Mouse (Mus musculus): ENCODE data around the gene B4galnt2. TPM values are rescaled to one million over a fixed set of nuclear protein-coding genes. Genes with fewer than 3 reads are reported as not detected.
"Not testable (repeated sequence)": the region's sequence is repeated elsewhere in the genome, so short reads cannot be mapped to it uniquely, and the experiment has no call there.

The B4galnt2 gene
- polyA plus RNA-seq, 1 experiment from 2014 or later, result 0.16 TPM

DNA sequence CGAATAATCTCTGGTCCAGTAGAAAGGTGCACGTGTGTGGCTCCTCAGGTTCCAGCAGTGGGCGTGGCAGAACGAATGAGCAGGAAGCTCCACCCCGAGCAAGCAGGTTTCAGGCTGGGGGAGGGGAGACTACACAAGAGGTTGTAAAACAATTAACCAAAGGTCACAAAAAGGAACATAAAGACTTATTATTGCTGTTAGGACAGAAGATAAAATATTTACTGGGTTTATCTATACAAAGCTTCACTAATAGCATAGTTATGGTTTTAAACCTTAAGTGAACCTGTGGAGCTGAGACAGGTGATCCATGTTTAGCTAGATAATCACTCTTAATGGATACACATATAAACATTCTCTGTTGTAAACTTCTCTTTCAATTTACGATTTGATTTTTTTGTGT lies 8.8 kb upstream of the B4galnt2 start:
- WGBS, result under 1% methylated on average over 4 of the region's 6 CpGs
- peaks cover 47% of the 10 kb centered on the region for H3K27me3 ChIP-seq (replicated peaks; ENCODE audit: low read depth, poor library complexity, severe bottlenecking)

DNA sequence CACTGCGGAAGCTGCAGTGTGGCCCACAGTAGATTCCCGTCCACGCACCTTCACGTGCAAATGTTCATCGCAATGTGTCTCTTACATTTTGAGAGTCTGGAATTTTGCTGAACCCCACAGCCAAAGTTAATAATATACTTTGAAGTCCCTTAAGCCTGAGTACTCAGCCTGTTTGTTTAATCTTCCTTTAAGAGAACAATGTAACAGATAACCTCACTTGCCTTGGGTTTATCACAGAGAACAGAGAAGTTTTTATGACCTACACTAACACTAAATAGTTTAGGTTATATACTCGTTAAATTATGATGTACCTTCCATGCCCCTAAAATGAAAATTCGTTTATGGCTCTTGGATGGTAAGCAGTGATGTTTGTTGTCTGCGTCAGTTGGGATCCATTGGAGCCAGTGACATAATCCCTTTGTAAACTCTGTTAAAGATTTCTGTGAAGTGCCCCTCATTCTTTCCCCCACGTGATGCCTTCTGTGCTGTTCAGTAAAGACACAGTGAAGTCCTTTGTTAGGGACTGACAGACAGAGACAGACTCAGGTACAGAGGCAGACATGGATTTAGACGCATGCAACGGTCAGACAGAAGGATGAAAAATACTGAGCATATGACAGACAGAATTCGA lies 7.4 kb upstream of the B4galnt2 start:
- H3K27me3 ChIP-seq (replicated peaks; ENCODE audit: low read depth, poor library complexity, severe bottlenecking), result peaks cover 61% of the 10 kb centered on the region
- WGBS, result 65% methylated on average over 12 of the region's 12 CpGs
- no peak for DNase-seq (ENCODE audit: low spot score)
- H3K4me1 ChIP-seq, result peaks cover 4% of the 10 kb centered on the region
- H3K9me3 ChIP-seq, result 0 out of 2 replicates have a peak, but pooled peaks cover 8% of the 10 kb centered on the region
- no peak overlapping the region for H3K4me3 ChIP-seq
- H3K27ac ChIP-seq (replicated peaks), result no peak overlapping the region
- no peaks in the 10 kb centered on the region for H3K36me3 ChIP-seq (replicated peaks)

More for the DNA sequence above, 8.8 kb upstream of the B4galnt2 start:
- H3K4me1 ChIP-seq; DNase-seq (ENCODE audit: low spot score); H3K36me3 ChIP-seq (replicated peaks); H3K4me3 ChIP-seq; H3K27ac ChIP-seq (replicated peaks): not testable (repeated sequence)
- H3K9me3 ChIP-seq, result peaks cover 15% of the 10 kb centered on the region; the same call in 1 of the 2 replicates

DNA sequence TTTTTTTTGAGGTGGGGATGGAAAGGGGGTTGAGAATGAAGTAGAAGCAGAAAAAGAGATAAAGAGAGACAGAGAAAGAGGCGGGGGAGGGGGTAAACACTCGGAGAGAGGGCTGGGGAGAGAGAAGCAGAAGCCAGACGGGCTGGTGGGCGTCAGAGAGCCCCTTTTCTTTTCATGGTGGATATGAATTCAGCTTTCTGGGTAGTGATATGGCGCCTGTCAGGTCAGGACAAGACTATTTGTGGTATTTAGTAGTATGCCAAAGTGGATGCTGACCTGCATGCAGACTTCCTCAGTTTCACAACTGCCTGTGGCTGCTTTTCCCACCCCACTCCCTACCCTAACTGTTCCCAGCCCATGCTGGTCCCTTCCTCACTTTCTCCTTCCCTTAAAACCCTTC lies 1.7 kb upstream of the B4galnt2 start:
- peak; percentile 17 for DNase-seq (ENCODE audit: low spot score)
- no peak overlapping the region for H3K4me3 ChIP-seq
- no peaks in the 10 kb centered on the region for H3K36me3 ChIP-seq (replicated peaks)
- peaks cover 90% of the 10 kb centered on the region for H3K27me3 ChIP-seq (replicated peaks; ENCODE audit: low read depth, poor library complexity, severe bottlenecking)
- H3K9me3 ChIP-seq, result no peaks in the 10 kb centered on the region
- no peak overlapping the region for H3K27ac ChIP-seq (replicated peaks)
- H3K4me1 ChIP-seq, result peaks cover 18% of the 10 kb centered on the region
- WGBS, result 3% methylated on average over 5 of the region's 5 CpGs

DNA sequence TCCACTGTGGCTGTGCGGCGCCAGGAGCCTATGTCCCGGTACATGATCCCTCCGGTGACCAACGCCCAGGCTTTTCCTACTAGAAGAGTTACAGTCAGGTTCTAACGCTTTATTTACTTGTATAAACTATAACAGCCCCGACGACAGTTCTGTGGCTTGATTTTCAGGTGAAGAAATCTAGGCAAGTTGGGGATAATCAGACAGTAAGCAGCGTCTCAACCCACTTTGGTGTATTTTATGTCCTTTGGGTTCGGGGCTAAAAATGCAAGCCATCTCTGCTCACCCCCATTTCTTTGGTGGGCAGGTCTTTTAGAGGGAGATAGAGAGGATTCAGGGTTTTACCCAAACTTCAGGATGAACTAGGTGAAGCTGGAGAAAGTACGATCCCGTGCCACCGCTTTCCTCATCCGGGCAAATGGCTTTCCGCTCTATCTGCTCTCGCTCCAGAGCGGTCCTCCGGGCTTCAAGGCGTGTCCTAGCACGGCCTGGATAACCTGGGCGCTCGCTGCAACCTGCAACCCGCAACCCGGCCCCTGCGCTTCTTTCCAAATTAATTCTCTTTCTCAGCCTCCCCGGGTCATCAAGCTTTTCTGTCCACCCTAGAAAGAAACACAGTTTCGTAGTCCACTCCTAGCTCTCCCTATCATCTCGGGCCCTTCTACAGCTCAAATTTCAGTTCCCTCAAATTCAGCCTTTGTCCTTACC lies 467 bp upstream of the B4galnt2 start:
- Histone ChIP-seq H3K36me3 (replicated peaks) (no peaks in the 10 kb centered on the region), H3K27me3 (replicated peaks; ENCODE audit: low read depth, poor library complexity, severe bottlenecking) (peaks cover 89% of the 10 kb centered on the region), H3K27ac (replicated peaks) (no peak overlapping the region), H3K9me3 (no peaks in the 10 kb centered on the region), H3K4me3 (peak overlapping the region; percentile 45), H3K4me1 (peaks cover 18% of the 10 kb centered on the region)
- 1% methylated on average over 28 of the region's 28 CpGs for whole genome bisulfite sequencing
- peak; percentile 60 for DNase-seq (ENCODE audit: low spot score)

DNA sequence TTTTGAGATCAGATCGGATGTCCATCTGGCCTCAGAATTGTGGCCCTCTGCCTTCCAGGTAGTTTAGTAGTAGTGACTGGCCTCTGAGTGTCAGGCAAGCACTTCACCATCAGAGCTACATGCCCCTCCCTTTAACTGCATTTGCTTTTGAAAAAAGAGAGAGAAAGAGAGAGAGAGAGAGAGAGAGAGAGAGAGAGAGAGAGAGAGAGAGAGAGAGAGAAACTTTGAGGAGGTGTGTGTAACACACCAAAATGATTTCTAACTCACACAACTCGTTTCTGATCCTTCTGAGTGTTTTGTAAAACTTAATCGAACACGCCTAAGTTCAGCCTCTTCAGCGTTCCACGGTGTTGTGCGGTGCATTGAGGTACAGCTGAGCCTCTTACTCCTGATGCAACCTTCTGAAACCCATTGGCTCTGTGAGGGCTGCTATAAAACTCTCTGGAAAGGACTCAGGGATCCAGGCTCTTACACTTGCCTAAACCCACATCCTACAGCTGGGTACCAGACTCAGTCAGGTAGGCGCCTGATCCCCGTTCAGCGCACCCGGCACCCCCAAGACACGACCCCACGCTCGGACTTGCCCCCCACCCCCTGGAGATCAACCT lies 628 bp downstream of the B4galnt2 start:
- no peak for DNase-seq (ENCODE audit: low spot score)
- Histone ChIP-seq H3K27ac (replicated peaks) (no peak overlapping the region), H3K4me1 (peaks cover 18% of the 10 kb centered on the region), H3K4me3 (peak overlapping the region; percentile 45), H3K9me3 (no peaks in the 10 kb centered on the region), H3K27me3 (replicated peaks; ENCODE audit: low read depth, poor library complexity, severe bottlenecking) (peaks cover 93% of the 10 kb centered on the region), H3K36me3 (replicated peaks) (no peaks in the 10 kb centered on the region)
- WGBS, result 2% methylated on average over 14 of the region's 14 CpGs

DNA sequence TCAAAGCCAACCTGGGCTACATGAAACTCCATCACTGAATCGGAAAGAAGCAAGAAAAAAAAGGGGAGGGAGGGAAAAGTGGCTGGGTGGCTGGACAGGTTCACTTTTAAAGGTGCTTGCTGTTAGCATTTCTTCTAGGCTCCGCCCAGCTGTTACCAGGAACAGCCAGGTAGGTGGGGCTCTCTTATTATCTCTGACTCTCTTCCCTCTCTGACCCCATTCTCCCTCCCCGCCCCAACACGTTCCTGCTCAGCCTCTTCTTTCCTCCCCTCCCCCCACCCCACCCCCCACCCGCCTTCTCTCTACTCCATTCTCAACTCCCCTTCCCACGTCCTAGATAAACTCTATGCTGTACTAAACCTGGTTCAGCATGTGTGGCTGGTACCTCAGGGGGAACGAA lies 3.1 kb downstream of the B4galnt2 start:
- peaks cover 18% of the 10 kb centered on the region for H3K4me1 ChIP-seq
- no peaks in the 10 kb centered on the region for H3K36me3 ChIP-seq (replicated peaks)
- H3K4me3 ChIP-seq, result no peak overlapping the region
- WGBS, result 20% methylated on average over 7 of the region's 7 CpGs
- DNase-seq (ENCODE audit: low spot score), result no peak
- no peaks in the 10 kb centered on the region for H3K9me3 ChIP-seq
- H3K27ac ChIP-seq (replicated peaks), result no peak overlapping the region
- H3K27me3 ChIP-seq (replicated peaks; ENCODE audit: low read depth, poor library complexity, severe bottlenecking), result peaks cover 69% of the 10 kb centered on the region

DNA sequence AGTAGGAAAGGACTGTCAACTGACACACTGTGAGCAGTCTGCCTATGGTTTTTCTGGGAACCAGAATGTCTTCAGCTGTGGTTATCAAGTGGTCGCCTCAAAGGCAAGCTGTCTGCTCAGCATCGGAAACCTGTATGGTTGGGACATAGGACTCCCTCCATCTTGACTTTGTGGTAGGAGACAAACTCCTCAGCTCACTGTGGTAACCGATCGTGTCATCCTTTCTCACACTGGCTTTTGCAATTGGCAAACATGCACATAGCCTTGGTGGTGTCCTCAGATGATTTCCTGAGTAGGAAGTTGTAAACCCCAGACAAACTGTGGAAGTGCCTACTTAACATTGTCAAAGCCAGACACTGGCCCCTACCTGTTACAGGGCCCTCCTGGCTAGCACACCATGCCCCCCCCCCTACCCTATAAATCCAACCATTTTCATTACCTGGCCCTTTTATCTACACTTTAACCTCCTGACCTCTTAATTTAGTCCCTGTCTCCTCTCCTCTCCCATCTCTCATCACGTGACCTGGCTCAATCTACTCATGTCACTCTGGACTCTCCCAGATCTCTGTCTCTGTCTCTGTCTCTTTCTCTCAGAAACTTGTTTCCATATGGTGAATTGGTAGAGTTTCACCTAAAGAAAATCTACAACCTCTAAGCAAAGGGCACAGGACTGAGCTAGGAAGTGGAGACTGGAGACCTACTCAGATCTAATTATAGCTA lies 6.7 kb downstream of the B4galnt2 start:
- peaks cover 33% of the 10 kb centered on the region for H3K27me3 ChIP-seq (replicated peaks; ENCODE audit: low read depth, poor library complexity, severe bottlenecking)
- 84% methylated on average over 5 of the region's 5 CpGs for WGBS
- no peak overlapping the region for H3K27ac ChIP-seq (replicated peaks)
- H3K4me3 ChIP-seq, result no peak overlapping the region
- no peaks in the 10 kb centered on the region for H3K9me3 ChIP-seq
- H3K4me1 ChIP-seq, result no peaks in the 10 kb centered on the region
- no peak for DNase-seq (ENCODE audit: low spot score)
- H3K36me3 ChIP-seq (replicated peaks), result no peaks in the 10 kb centered on the region

DNA sequence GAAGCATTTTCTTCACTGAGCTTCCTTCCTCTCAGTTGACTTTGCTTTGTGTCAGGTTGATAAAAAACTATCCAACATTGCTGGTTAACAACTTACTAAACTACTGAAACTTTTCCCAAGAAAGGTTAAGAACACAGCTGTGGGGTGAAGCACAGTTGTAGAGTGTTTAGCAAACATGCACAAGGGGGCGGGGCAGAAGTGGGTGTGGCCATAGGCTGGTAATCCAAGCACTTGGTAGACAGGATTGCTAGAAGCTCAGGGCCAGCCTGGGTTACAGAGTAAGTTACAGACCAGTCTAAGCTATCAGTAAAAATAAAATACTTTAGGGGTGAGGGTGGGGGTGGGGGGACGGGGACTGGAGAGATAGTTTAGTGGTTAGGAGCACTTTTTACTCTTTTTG lies 10.4 kb downstream of the B4galnt2 start:
- Histone ChIP-seq H3K27ac (replicated peaks) (no peak overlapping the region), H3K9me3 (no peaks in the 10 kb centered on the region), H3K4me1 (no peaks in the 10 kb centered on the region), H3K4me3 (no peak overlapping the region), H3K27me3 (replicated peaks; ENCODE audit: low read depth, poor library complexity, severe bottlenecking) (no peaks in the 10 kb centered on the region; the same call in 1 of the 2 replicates), H3K36me3 (replicated peaks) (no peaks in the 10 kb centered on the region)
- 76% methylated on average over 2 of the region's 2 CpGs for WGBS
- no peak for DNase-seq (ENCODE audit: low spot score)

DNA sequence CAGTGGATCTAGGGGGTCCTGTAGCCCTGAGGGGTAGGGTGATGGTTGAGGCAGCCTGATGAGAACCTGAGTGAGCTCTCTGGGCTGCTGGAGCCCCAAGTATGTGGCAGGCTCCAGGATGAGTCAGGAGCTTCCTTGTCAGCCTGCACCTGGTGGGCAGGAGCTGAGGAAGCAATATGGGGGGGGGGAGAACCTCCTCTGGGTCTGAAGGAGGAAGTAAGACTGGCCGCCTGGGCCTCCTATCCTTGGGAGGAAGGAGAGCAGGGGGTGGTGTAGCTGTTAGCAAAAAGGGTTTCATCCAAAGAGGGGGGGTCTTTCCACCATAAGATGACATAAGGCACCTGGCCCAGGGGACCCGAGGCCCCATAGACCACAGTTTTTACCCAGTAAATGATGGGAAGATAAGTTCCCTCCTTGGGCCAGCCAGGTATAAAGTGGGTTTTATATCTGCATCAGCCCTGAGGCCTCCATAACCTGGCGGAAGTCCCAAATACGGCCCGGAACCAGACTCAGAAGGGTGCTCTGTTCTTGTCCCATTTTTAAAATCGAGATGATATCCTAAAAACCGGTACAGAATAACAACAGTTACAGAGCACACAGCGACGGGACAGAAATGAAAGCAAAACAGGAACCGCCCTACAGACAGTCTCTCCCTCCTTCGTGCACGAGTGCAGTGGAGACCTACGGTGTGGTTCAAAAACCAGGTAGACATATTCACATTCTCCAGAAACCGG lies 18.1 kb downstream of the B4galnt2 start:
- 0 out of 2 replicates have a peak, but pooled peaks cover 3% of the 10 kb centered on the region for H3K9me3 ChIP-seq
- H3K36me3 ChIP-seq (replicated peaks), result no peaks in the 10 kb centered on the region
- H3K4me3 ChIP-seq, result no peak overlapping the region
- 83% methylated on average over 14 of the region's 14 CpGs for WGBS
- no peak for DNase-seq (ENCODE audit: low spot score)
- H3K27me3 ChIP-seq (replicated peaks; ENCODE audit: low read depth, poor library complexity, severe bottlenecking), result no peaks in the 10 kb centered on the region; the same call in 1 of the 2 replicates
- H3K4me1 ChIP-seq, result no peaks in the 10 kb centered on the region
- no peak overlapping the region for H3K27ac ChIP-seq (replicated peaks)

DNA sequence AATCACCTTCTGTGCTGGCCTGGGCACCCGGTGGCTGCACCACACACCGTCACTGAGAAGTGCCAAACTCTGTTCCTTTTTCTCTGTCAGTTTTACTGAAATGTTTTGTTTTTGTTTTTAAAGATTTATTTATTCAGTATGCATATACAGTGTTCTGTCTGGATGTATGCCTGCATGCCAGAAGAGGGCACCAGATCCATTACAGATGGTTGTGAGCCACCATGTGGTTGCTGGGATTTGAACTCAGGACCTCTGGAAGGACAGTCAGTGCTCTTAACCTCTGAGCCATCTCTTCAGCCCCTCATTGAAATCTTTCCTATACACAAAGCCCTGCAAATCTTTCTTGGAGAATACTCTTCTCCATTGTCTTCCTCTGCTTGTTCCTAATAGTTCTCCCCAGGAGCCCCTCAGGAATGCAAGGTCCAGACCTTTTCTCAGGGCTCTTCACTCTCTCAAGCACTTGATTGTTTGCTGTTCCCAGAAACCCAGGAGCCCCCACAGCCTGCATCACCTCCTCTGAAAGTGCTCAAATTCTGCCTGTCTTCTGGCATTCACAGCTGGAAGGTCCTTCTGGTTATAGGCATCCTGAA lies 24.1 kb downstream of the B4galnt2 start:
- Histone ChIP-seq H3K4me3 (no peak overlapping the region), H3K27ac (replicated peaks) (no peak overlapping the region), H3K27me3 (replicated peaks; ENCODE audit: low read depth, poor library complexity, severe bottlenecking) (no peaks in the 10 kb centered on the region), H3K36me3 (replicated peaks) (no peaks in the 10 kb centered on the region), H3K4me1 (no peaks in the 10 kb centered on the region), H3K9me3 (0 out of 2 replicates have a peak, but pooled peaks cover 3% of the 10 kb centered on the region)
- WGBS, result 85% methylated on average over 2 of the region's 2 CpGs
- DNase-seq (ENCODE audit: low spot score), result no peak

DNA sequence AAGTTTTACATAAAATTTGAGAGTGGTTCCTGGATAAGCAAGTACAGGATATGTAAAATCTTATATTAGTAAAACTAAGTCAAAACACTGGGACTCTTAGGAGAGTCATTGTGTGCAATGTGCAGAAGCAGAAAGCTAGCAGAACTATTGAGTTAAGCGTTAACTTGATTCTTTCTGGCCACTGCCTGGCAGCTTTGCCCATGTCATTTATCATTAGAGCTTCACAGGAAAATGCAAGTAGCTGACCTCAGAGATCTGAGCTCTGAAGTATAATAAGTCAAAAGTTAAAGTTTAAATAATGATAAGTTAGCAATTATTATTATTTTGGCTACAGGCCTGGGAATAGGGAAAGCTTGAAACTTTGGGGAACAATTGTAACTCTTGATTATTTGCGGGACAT lies 34.8 kb downstream of the B4galnt2 start:
- peaks cover 10% of the 10 kb centered on the region; the same call in 1 of the 2 replicates for H3K27me3 ChIP-seq (replicated peaks; ENCODE audit: low read depth, poor library complexity, severe bottlenecking)
- H3K9me3 ChIP-seq; DNase-seq (ENCODE audit: low spot score); H3K4me1 ChIP-seq; H3K27ac ChIP-seq (replicated peaks); H3K36me3 ChIP-seq (replicated peaks); H3K4me3 ChIP-seq: not testable (repeated sequence)
- WGBS, result 86% methylated on average over 2 of the region's 2 CpGs
